Mouse (Mus musculus) cerebellum, postnatal 10 days (tissue): ENCODE measurements around the gene Lpo.
A peak's percentile ranks its signal among the peaks of the same experiment; 100 is the strongest.

Experiments
- DNase-seq, 2 experiments: peaks; one replicate each; pipeline ENCODE4 v3.0.0; 2021; ENCODE audit warnings: mixed read lengths in 2 of 2

Gene Lpo

GRCm38 (mm10) chr11:87802621-87803020, 25.5 kb downstream of the Lpo start:
- peak; percentile 58 to 60 for DNase-seq

GRCm38 (mm10) chr11:87801711-87802275, 26.3 kb downstream of the Lpo start:
- no peak for DNase-seq

GRCm38 (mm10) chr11:87793460-87793859, 34.6 kb downstream of the Lpo start, which contains the start of gene Mpo:
Mpo (plus strand) TSS chr11:87793581.
- peak in 1 of 2 experiments; percentile 0 for DNase-seq

GRCm38 (mm10) chr11:87790088-87790487, 38.0 kb downstream of the Lpo start:
- no peak for DNase-seq

GRCm38 (mm10) chr11:87780130-87780529, 48.0 kb downstream of the Lpo start:
- DNase-seq: no peak

- DNase-seq: no peak
These were observed 48.7 kb downstream of the Lpo start for GRCm38 (mm10) chr11:87779392-87779791.

GRCm38 (mm10) chr11:87778915-87779314, 49.2 kb downstream of the Lpo start:
- peak in 1 of 2 experiments; percentile 38 for DNase-seq

GRCm38 (mm10) chr11:87778100-87778765, 49.9 kb downstream of the Lpo start:
- DNase-seq: peak; percentile 78 to 85

- no peak for DNase-seq
These were observed 55.7 kb downstream of the Lpo start for GRCm38 (mm10) chr11:87772354-87772753.

GRCm38 (mm10) chr11:87770989-87771388, 57.1 kb downstream of the Lpo start:
- DNase-seq: peak; percentile 86 to 90

- DNase-seq: no peak
These were observed 59.3 kb downstream of the Lpo start for GRCm38 (mm10) chr11:87768745-87769144.

- DNase-seq: peak; percentile 66 to 71
These were observed 63.9 kb downstream of the Lpo start for GRCm38 (mm10) chr11:87763988-87764876.

GRCm38 (mm10) chr11:87763511-87763987, 64.5 kb downstream of the Lpo start:
- peak; percentile 89 for DNase-seq

- peak; percentile 62 to 65 for DNase-seq
These were observed 65.2 kb downstream of the Lpo start for GRCm38 (mm10) chr11:87762702-87763385.

GRCm38 (mm10) chr11:87761806-87762701, 66.0 kb downstream of the Lpo start:
- DNase-seq: no peak

GRCm38 (mm10) chr11:87761181-87761721, 66.8 kb downstream of the Lpo start:
- DNase-seq: peak; percentile 43 to 46

- peak; percentile 91 to 93 for DNase-seq
These were observed 67.6 kb downstream of the Lpo start, which contains the start of gene Tspoap1 for GRCm38 (mm10) chr11:87760301-87761081. Tspoap1 (plus strand) TSS chr11:87760541.

GRCm38 (mm10) chr11:87759609-87760005, 68.5 kb downstream of the Lpo start:
- peak; percentile 74 to 77 for DNase-seq

GRCm38 (mm10) chr11:87758957-87759608, 69.0 kb downstream of the Lpo start:
- DNase-seq: no peak
